In genomic region chr3:96306506-96306905, GRCm38 (mm10) we compare ENCODE assay signal across 21 mouse cellular contexts. TPM values are rescaled to one million over a fixed set of nuclear protein-coding genes. Genes with fewer than 3 reads are reported as not detected.
DNase-seq lines count a peak whose midpoint lies in the region; TF ChIP-seq lines count a peak whose summit lies in the region.
"Had no signal": no experiment of that assay in that cellular context is flagged by ENCODE, and none has a peak within 500 bp of the region (broad histone marks: within the 10 kb centered on the region; RNA-seq: fewer than 3 reads in every experiment).

No protein-coding gene starts in this region.

- TF ChIP-seq POLR2A in thymus, adult 2 months (IDR thresholded peaks at IDR 0.05; ENCODE audit: control insufficient read depth, extremely low read depth, insufficient read depth, low read length, poor library complexity): no peak

- H3K4me1 ChIP-seq in thymus, adult 2 months (replicated peaks; ENCODE audit: control insufficient read depth, insufficient read depth, low read length): peaks cover 11% of the 10 kb centered on the region
- H3K4me1 ChIP-seq: forebrain, embryonic 13.5 days; heart, embryonic 10.5 days; heart, embryonic 15.5 days; hindbrain, embryonic 13.5 days; intestine, embryonic 15.5 days had no signal

- H3K36me3 ChIP-seq in thymus, adult 2 months (ENCODE audit: control insufficient read depth, insufficient read depth, low read length): no peaks in the 10 kb centered on the region
- H3K36me3 ChIP-seq: embryonic facial prominence, embryonic 10.5 days; heart, embryonic 10.5 days; heart, embryonic 15.5 days; hindbrain, embryonic 13.5 days; intestine, embryonic 15.5 days had no signal

- no peak overlapping the region for H3K4me3 ChIP-seq in thymus, adult 2 months (ENCODE audit: control insufficient read depth, insufficient read depth, low read length)
- H3K4me3 ChIP-seq: embryonic facial prominence, embryonic 10.5 days; forebrain, embryonic 13.5 days; heart, embryonic 10.5 days; heart, embryonic 15.5 days; hindbrain, embryonic 13.5 days; intestine, embryonic 15.5 days had no signal

- no peak overlapping the region for H3K27ac ChIP-seq in thymus, adult 2 months (ENCODE audit: control insufficient read depth, insufficient read depth, low read length)
- H3K27ac ChIP-seq: embryonic facial prominence, embryonic 10.5 days; forebrain, embryonic 13.5 days; heart, embryonic 10.5 days; heart, embryonic 15.5 days; hindbrain, embryonic 13.5 days; hindbrain, postnatal 0 days; intestine, embryonic 15.5 days had no signal

- peak; percentile 27 for DNase-seq in thymus, adult 2 months
- no peak for DNase-seq in thymus, adult 18-20 months
- peak; percentile 52 for DNase-seq in induced T-regulatory cell, adult 2 months (ENCODE audit: low read depth)
- DNase-seq in thymus, postnatal 25 days: peak; percentile 31
- DNase-seq in heart, adult 18-20 months: no peak
- DNase-seq in layer of hippocampus, adult 11-12 months (ENCODE audit: low spot score): no peak
- no peak for DNase-seq in kidney, adult 9 months
- DNase-seq: adrenal gland, postnatal 10 days; cerebellum, adult 11 months; cerebellum, postnatal 10 days; forebrain, postnatal 0 days; gastrocnemius, postnatal 25 days; heart, postnatal 14 days had no signal

- TF ChIP-seq CTCF in thymus, adult 2 months (IDR thresholded peaks at IDR 0.05; ENCODE audit: borderline replicate concordance, control insufficient read depth, extremely low read depth, insufficient read depth, low read length, poor library complexity): no peak

- no peaks in the 10 kb centered on the region; the same call in 1 of the 2 replicates for H3K27me3 ChIP-seq in thymus, adult 2 months (ENCODE audit: control insufficient read depth, insufficient read depth, low read length)
- H3K27me3 ChIP-seq: intestine, embryonic 15.5 days had no signal

- 14% methylated on average over 9 of the region's 9 CpGs for WGBS in thymus, adult 2 months

RNA-seq across cellular contexts. Expression of gene Fcgr1, which starts 12.7 kb away (rescaled TPM):
- 3.8 and 6.8 TPM in 2 replicates for polyA plus RNA-seq in thymus, adult 2 months (2012; rRNA removed)
- 1 to 10 TPM in 1 of 2 experiments, under 1 TPM in 1; 0.39 to 1.1 TPM for total RNA-seq in heart, adult 18-20 months (2021)
- total RNA-seq: ES-E14 had no signal

RNA-seq across cellular contexts. Expression of gene Hist2h2bb, which starts 37.0 kb away (rescaled TPM):
- polyA plus RNA-seq in thymus, adult 2 months (2012; rRNA removed): 163 and 177 TPM in 2 replicates
- total RNA-seq in heart, adult 18-20 months (2021): 10 to 100 TPM; 30.7 to 37.2 TPM

RNA-seq across cellular contexts. Expression of gene Hist2h3b, which starts 38.1 kb away (rescaled TPM):
- polyA plus RNA-seq in thymus, adult 2 months (2012; rRNA removed): 1,135 and 1,442 TPM in 2 replicates
- 10 to 100 TPM; 16.8 to 21.7 TPM for total RNA-seq in heart, adult 18-20 months (2021)

RNA-seq across cellular contexts. Expression of gene Hist2h4, which starts 43.4 kb away (rescaled TPM):
- 87.7 and 101 TPM in 2 replicates for polyA plus RNA-seq in thymus, adult 2 months (2012; rRNA removed)
- 10 to 100 TPM; 12.0 to 13.7 TPM for total RNA-seq in heart, adult 18-20 months (2021)

Comparison
In these comparisons a context has a peak if more than half of its experiments do, and no peak if none do; other contexts are left out.
1. DNase-seq: peak in thymus, adult 2 months (single experiment), induced T-regulatory cell, adult 2 months (single experiment) and thymus, postnatal 25 days (single experiment); none in thymus, adult 18-20 months (0 of 2), heart, adult 18-20 months (0 of 2), layer of hippocampus, adult 11-12 months (single experiment) and kidney, adult 9 months (single experiment).